Mouse (Mus musculus) left cerebral cortex, postnatal 25 days (tissue): Measurements from ENCODE around the gene Cers2. TPM values are rescaled to one million over a fixed set of nuclear protein-coding genes. Genes with fewer than 3 reads are reported as not detected.
"Not testable (repeated sequence)": the region's sequence is repeated elsewhere in the genome, so short reads cannot be mapped to it uniquely, and the experiment has no call there.

Experiments used
- DNase-seq, 2 experiments: peaks; one replicate each; pipeline ENCODE4 v3.0.0; 2022; ENCODE audit warnings: low spot score in 2 of 2, mixed read lengths in 1 of 2
- intact Hi-C: fragments of 180-260 bp; cut with DNase I; formaldehyde crosslinking; loops from one replicate; pipeline ENCODE4 v1.15.1; 2025
- total RNA-seq, 2 experiments: library from RNA; stranded (reverse); gene quantifications; 2 replicates each; pipeline ENCODE4 v1.2.3; 2021

The Cers2 gene
- total RNA-seq, 2 experiments from 2014 or later = 44.5 to 48.9 TPM

GRCm38 (mm10) chr3:95355911-95356544 is 41.4 kb downstream of the Cers2 start:
- DNase-seq = not testable (repeated sequence)
- intact Hi-C loops = loop anchor here (5.0 kb wide), 1 partner anchor 76 kb away; the partner anchor contains the start of gene Arnt

- intact Hi-C loops = loop anchor here (5.0 kb wide), 1 partner anchor 75 kb away; the partner anchor contains the start of gene Arnt
- DNase-seq = peak; percentile 87 to 94
Measured at GRCm38 (mm10) chr3:95356701-95357449, 42.3 kb downstream of the Cers2 start, which contains the start of gene Setdb1. Gene Setdb1 (minus strand): TSS chr3:95357202.

- DNase-seq = peak in 1 of 2 experiments; percentile 18
- intact Hi-C loops = loop anchor here (5.0 kb wide), 1 partner anchor 75 kb away; the partner anchor contains the start of gene Arnt
Measured at GRCm38 (mm10) chr3:95357746-95358145, 43.2 kb downstream of the Cers2 start.

DNA sequence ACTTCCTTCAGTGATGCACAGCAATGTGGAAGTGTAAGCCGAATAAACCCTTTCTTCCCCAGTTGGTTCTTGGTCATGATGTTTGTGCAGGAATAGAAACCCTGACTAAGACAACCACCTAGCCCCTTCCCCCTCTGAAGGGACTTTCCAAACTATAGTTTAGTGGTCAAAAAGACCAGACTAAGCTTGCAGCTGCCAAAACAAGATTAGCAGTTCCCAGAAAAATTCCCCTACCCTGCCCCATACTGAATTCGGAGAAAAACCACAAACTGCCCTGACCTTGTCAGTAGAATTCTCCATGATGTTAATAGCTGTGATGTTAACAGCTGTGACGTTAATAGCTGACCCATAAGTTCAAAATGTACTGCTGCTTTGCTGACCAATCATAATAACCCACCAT is 45.7 kb downstream of the Cers2 start:
- DNase-seq, intact Hi-C loops: not testable (repeated sequence)

GRCm38 (mm10) chr3:95370101-95370500 is 55.5 kb downstream of the Cers2 start:
- no peak for DNase-seq
- intact Hi-C loops = no loop called here

Other genes starting within 250 kb of the Cers2 start
- gene Pip5k1a, start 207.9 kb upstream of the Cers2 start, total RNA-seq = 10 to 100 TPM; 51.1 to 51.7 TPM
- gene Vps72, start 203.8 kb upstream of the Cers2 start, total RNA-seq = 10 to 100 TPM; 36.2 to 43.7 TPM
- not detected for gene Tmod4, start 190.3 kb upstream of the Cers2 start, total RNA-seq
- gene Scnm1, start 180.8 kb upstream of the Cers2 start, total RNA-seq = 10 to 100 TPM; 42.1 to 46.2 TPM
- 10 to 100 TPM; 16.8 to 18.1 TPM for gene Lysmd1, start 180.7 kb upstream of the Cers2 start, total RNA-seq
- 1 to 10 TPM; 2.6 to 3.2 TPM for gene Tnfaip8l2, start 172.4 kb upstream of the Cers2 start, total RNA-seq
- gene Sema6c, start 154.3 kb upstream of the Cers2 start, total RNA-seq = 10 to 100 TPM; 24.7 to 25.3 TPM
- gene Gabpb2, start 96.9 kb upstream of the Cers2 start, total RNA-seq = 1 to 10 TPM; 7.5 to 8.9 TPM
- gene Cdc42se1, start 86.1 kb upstream of the Cers2 start, total RNA-seq = 10 to 100 TPM; 60.0 TPM
- 100 to 1,000 TPM; 329 to 339 TPM for gene Mllt11, start 82.6 kb upstream of the Cers2 start, total RNA-seq
- gene Gm128, start 73.2 kb upstream of the Cers2 start, total RNA-seq = under 1 TPM in 1 of 2 experiments, not detected in 1; 0.18 TPM
- under 1 TPM; 0.62 to 0.66 TPM for gene Bnipl, start 63.6 kb upstream of the Cers2 start, total RNA-seq
- gene Mindy1, start 33.4 kb upstream of the Cers2 start, total RNA-seq = 10 to 100 TPM; 18.7 to 20.5 TPM
- 10 to 100 TPM; 22.6 to 24.8 TPM for gene Prune1, start 32.7 kb upstream of the Cers2 start, total RNA-seq
- under 1 TPM; 0.57 to 0.78 TPM for gene Anxa9, start 7.6 kb upstream of the Cers2 start, total RNA-seq
- 10 to 100 TPM; 34.7 to 37.4 TPM for gene Setdb1, start 42.4 kb downstream of the Cers2 start, total RNA-seq
- not detected for gene 4930558C23Rik, start 88.0 kb downstream of the Cers2 start, total RNA-seq
- gene Arnt, start 119.6 kb downstream of the Cers2 start, total RNA-seq = 10 to 100 TPM; 32.5 to 37.0 TPM
- gene Ctsk, start 184.5 kb downstream of the Cers2 start, total RNA-seq = 1 to 10 TPM; 5.9 to 8.1 TPM
- 10 to 100 TPM; 55.9 to 60.1 TPM for gene Ctss, start 212.0 kb downstream of the Cers2 start, total RNA-seq
- not detected for gene Hormad1, start 244.9 kb downstream of the Cers2 start, total RNA-seq